Mouse (Mus musculus): Measurements from ENCODE around the gene Usf3. TPM values are rescaled to one million over a fixed set of nuclear protein-coding genes. Genes with fewer than 3 reads are reported as not detected.
A peak's percentile ranks its signal among the peaks of the same experiment; 100 is the strongest.

Usf3 gene
- total RNA-seq, 2 experiments from 2014 or later: 24.3 to 36.1 TPM

DNA sequence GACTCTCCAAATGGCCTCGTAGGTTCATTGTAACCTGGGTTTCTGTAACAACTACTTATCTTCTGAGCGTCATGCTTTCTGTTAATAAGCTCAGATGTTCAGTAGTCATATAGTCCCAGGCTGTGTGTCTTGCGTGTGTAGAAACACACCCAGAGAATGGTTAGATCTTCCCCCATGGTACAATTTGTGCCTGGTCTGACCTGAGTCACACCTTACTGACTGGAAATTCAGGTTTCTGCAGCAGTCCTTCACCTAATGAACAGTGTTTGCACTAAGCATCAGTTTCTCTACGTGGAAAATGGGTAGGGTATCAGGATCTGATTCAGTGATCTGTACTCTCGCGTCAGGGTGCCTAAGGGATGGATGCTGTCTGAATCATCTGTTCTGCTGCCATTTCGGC is 60.0 kb downstream of the Usf3 start:
- DNase-seq: no peak

DNA sequence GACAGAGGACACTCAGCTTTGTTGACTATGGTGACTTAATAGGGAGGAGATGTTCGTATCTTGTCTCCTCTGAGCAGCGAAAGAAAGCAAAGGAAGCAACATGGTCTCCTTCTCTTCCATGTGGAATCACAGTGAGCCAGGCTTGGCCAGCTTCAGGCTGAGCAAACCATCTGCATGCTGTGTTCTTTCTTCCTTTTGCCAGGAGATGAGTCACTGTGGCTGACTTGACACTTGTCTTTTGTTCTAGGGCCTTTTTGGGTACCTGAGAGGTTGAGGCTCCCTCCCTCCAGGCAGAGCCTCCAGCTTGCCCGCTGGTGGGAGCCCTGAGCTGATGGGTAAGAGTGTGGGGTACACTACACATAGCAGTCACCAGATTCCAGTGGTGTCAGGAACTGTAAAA is 64.8 kb downstream of the Usf3 start:
- DNase-seq: no peak

DNA sequence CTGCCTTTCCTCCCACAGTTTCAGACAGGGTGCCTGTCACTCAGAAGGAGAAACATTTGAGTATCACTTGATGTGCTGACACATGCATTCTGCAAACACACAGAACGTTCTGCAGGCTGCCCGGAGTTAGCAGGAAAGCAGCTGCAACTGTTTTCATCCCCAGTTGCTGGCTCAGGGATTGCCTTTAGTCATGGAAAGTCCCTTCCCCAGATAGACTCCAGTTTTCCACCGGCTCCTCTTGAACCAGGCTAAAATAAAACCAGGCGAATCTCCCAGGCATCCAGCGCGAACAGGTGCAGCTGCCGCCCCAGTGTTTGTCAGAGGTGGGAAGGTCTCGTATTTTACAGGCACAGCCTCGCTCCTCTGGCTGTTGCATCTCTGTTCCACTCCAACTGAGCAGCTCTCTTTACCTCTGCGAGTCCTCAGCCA is 65.8 kb downstream of the Usf3 start:
- DNase-seq: peak; percentile 87

DNA sequence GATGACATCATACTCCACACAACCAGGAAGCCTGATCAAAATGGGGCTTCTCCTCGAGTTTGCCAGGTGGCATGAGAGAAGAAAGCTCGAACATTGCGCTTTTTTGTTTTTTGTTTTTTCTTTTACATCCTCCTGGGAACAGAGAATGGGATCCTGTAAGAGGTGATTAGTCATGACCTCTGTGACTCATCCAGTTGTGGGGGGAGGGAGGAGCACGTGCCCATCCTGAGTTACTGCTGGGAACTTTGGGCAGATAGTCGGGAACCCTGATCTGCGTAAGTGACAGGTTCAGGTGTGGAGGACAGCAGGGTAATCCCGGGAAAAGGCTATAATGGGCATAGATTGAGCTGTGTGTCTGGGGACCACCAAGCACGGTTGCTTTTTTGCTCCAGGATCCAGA is 67.4 kb downstream of the Usf3 start:
- no peak for DNase-seq

DNA sequence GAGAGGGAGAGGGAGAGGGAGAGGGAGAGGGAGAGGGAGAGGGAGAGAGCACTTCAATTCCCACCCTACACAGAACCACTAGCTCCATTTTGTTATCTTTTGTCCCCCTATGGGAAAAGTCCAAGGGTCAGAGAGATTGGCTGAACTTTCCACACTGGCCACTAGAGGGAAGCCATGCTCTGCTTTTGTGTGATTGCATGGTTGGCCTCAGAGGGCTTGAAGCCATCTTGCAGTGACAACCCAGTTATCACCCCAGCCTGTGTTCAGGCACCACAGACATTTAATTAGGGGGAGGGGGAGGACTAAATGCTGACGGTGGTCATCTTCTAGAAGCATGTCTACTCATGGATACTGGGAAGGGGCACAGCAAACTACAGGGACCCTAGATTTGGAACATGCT is 69.6 kb downstream of the Usf3 start:
- DNase-seq: peak; percentile 50

DNA sequence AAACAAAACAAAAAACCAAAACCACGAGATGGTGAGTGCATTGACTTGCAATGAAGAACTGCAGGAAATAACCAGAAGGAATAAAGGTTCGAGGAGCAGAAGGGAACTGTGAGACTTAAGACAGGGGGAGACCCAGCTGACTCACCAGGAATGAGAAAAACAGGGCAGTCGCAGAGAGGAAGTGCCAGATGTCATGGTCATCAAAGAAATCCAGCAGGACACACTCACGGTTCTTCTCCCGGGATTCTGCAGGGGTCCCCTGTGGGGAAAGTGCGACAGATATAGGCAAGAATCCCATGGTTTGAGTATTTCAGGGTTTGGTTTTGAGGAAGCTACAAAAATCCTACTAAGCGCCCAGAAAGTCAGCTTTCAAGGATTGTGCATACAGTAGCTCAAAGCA is 70.3 kb downstream of the Usf3 start:
- no peak for DNase-seq

DNA sequence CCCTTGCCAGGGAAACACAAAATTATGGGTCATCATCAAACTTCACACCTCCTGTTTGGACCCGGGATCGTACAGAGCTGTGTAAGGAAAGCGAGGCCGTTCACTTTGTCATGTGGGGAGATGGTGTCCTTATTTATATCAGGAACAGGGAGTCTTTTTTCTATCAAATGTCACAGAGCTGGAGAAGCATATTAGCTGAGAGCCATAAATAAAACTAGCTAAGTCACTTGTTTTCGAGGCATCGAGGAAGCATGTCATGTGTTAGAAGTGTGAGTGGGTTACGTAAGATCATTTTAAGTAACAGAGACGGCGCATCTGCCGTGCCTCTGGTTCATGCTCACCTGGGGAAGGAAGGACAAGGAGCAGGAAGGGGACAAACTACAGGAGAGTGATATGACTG is 76.9 kb downstream of the Usf3 start:
- DNase-seq: no peak

DNA sequence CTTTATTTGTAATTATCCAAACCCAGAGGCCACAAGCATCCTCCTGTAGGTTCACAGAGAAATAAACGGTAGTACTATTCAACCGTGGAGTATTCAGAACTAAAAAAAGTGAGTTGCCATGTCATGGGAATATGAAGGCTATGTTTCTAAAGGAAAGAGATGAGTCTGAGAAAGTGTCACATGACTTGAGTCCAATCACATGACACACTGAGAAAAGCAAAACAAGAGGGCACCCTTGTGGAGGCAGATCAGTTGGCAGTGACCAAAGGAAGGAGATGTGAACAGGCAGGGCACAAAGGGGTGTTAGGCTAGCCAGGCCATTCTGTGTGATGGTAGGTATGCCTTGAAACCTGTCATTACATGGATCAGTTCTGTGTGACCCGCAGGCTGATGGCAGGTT is 79.7 kb downstream of the Usf3 start:
- no peak for DNase-seq

DNA sequence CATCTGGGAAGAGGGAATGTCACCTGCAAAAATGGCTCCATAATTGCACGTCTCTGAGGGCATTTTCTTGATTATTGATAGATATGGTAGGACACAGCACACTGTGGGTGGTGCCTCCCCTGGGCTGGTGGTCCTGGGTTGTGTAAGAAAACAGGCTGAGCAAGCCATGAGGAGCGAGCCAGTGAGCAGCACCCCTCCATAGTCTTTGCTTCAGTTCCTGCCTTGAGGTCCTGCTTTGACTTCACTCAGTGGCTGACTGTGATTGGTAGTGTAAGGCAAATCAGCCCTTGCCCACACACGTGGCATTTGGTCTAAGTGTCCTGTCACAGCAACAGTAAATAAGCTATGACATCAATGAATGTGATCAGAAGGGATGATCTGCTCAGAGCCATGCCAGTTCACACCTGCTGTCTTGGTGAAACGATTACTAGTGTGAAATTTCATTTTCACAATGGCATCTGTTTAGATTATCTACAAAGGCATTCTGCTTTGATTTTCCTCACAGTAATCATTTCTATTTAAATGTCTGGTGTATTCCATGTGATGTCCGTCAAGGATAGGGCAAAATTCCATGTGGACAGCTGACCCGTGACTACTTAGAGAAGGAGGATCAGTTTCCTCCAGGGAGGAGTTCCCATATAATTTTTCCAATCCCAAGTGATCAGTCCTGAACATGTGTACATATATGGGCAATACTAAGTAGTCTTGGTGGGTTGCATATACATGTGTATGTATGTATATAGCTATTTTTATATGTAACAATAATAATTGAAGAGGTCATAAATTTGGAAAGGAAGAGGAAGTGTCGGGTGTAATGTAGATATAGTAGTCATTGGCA is 81.0 kb downstream of the Usf3 start:
- no peak for DNase-seq

DNA sequence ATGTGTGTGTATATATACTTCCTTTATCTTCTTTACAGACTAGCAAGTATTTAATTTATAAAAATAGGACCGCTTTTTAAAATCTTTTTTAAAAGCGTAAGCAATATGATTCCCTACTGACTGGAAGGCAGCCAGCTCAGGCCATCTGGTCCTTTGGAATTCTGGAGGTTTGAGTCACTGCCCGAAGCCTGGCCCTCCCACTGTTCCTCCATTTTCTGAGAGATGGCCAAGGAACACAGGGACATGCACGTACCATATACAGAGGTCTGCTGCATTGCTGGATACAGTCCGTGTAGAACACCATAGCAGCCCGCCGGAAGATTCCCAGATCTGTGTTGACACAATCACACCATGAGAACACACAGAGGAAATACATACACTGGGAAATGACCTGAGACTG is 81.7 kb downstream of the Usf3 start:
- DNase-seq: peak; percentile 56

DNA sequence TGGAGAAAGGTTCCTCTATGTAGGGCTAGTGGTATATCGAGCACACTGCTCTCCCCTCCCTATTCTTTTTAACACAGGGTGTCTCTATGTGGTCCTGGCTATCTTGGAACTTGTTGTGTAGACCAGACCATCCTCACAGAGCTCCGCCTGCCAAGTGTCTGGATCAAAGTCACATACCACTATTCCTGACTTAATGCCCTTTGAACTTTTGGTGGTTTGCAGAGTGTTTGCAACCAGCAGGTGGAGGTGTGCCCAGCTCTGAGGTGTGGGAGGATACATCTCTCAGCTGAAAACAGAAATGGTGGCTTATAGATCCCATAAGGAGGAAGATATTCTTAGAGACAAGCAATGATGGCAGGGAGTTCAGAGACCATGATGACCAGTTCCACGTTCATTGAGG is 84.4 kb downstream of the Usf3 start:
- no peak for DNase-seq

DNA sequence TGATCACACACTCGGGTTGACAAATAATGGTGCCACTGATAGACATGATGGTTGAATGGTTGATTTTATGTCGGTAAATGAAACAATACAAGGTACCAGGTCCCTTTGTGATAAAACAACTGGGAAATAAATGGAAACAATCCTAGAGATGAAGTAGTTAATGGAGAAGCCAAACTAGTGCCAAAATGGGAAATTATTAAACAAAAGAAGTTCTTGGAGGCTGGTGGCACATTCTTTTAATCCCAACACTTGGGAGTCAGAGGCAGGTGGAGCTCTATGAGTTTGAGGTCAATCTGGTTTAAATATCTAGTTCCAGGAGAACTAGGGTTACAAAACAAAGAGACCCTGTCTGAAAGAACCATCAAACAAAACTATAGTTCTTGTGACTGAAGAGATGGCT is 91.9 kb downstream of the Usf3 start:
- no peak for DNase-seq

DNA sequence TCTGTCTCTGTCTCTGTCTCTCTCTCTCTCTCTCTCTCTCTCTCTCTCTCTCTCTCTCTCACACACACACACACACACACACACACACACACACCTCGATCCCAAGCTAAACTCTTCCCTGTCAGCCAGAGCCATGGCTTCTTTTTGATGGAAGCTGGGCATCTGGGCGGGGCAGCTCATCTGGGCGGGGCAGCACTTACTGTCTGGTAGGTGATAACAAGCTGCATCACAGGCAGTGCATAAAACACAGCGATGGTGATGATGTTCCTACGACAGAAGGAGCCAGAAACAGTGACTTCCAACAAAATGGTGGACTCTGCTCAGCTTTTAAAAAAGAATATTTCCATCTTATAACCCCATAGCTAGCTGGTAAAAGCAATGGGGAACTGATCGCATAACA is 92.5 kb downstream of the Usf3 start:
- no peak for DNase-seq

DNA sequence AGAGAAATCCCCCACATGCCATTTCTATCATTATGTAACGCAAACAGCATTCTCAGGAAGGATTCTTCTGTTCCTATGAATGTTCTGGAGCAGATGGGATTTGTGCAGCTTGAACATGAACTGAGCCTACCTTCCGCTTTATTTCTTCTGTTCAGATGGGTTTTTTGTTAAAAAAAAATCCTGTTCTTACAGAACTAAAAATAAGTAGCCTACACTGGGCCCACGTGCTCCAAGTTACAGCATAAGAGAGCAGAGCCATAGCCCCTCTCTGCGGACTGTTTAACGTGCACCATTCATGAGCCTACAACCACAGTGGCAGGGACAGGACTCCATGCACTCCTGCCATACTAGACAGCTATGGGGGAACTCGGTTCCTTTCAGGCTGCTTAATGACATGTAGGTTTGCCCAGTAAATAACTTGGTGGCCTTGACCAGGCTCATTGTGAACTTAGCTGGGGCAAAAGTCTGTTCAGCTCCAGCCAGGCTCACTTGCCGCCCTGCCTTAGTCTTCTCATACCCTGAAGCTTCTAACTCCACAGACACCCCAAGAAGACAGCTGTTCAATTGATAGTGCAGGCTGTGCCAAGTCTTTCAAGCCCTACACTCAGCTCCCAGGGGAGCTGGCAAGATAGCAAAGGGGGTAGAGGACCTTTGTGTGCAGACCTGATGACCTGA is 95.6 kb downstream of the Usf3 start:
- no peak for DNase-seq

DNA sequence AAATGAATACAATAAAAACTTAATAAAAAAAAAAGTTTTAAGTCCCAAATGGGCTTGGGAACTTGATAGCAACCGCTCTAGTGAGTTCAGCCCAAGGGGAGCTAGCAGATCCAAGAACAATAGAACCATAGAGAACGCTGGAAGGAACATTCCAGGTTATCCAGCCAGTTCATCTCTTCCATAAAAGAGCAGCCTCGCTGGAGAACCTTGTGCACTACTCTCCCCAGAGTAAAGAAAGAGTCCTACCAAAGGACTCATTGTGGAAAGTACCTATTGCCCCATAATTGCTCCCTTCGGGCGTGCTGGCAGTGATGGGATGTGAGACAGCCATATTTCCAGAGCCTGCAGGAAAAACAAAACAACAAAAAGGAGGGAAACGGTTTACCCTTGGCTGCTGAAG is 96.5 kb downstream of the Usf3 start:
- DNase-seq: no peak

DNA sequence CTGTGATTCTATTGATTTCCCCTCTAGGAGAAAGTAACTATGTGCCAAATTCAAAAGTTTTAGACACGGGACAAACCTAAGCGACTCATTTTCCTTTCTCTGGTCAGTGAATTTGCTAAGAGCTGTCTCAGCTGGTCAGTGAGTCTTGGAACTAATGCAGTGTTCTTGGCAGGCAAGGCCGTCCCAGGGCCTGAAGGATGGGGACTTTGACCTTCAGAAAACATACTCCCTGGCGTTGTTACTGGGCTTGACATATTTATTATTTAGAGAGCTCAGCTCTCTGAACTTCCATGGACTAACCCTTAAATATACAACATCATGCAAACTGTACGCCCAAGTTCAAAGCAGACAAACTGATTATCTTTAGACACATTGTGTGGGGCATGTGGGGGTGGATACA is 97.6 kb downstream of the Usf3 start:
- peak; percentile 36 for DNase-seq

DNA sequence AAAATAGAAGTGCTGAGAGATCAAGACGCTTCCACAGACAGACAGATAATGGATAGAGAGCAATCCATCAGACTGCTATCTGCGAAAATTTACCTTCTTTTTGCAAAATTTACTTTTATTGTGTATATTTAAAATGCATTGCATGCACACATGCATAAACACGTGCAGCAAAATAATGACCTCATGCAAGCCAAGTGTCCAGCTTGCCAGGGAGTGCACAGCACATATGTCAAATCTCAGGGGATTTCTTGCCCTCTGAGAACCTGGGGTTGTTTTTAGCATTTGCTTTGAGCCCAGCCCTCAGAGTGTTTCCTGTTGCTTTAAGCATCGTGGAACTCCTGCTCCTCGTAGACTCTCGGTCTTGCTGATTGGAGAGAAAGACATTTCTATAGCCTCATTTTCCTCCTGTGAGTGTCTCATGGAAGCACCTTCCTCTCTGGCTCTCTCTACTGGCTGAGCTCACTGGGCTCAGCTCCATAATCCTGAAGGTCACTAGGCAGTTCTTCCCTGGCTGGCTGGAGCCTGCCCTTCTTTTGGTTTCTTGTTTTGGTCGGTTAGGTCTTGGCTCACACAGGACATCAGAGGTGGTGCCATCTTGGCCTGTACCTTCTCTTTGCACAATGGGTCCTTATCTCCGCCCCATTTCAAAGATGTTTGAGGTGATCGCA is 98.5 kb downstream of the Usf3 start:
- peak; percentile 46 for DNase-seq

Other genes with a start within 250 kb of the Usf3 start
- 1 to 10 TPM; 7.7 TPM for gene Qtrt2, start 246.4 kb upstream of the Usf3 start, total RNA-seq (2021)
- gene Zdhhc23, start 193.5 kb upstream of the Usf3 start, total RNA-seq (2021): 10 to 100 TPM in 1 of 2 experiments, 1 to 10 TPM in 1; 4.3 to 13.9 TPM
- under 1 TPM; 0.28 to 0.29 TPM for gene Gramd1c, start 109.9 kb upstream of the Usf3 start, total RNA-seq (2021)
- gene Atp6v1a, start 33.5 kb upstream of the Usf3 start, total RNA-seq (2021): 10 to 100 TPM; 19.5 to 22.4 TPM
- 100 to 1,000 TPM; 138 to 160 TPM for gene Naa50, start 33.4 kb upstream of the Usf3 start, total RNA-seq (2021)
- under 1 TPM; 0.18 to 0.40 TPM for gene Sidt1, start 159.9 kb downstream of the Usf3 start, total RNA-seq (2021)
- gene Spice1, start 173.9 kb downstream of the Usf3 start, total RNA-seq (2021): 1 to 10 TPM; 4.4 to 4.9 TPM
- not detected for gene Cfap44, start 221.6 kb downstream of the Usf3 start, total RNA-seq (2021)